Mouse (Mus musculus): ENCODE results near the gene Atp2b1. TPM values are rescaled to one million over a fixed set of nuclear protein-coding genes. Genes with fewer than 3 reads are reported as not detected.
"Not testable (repeated sequence)": the region's sequence is repeated elsewhere in the genome, so short reads cannot be mapped to it uniquely, and the experiment has no call there.

Gene Atp2b1
- polyA plus RNA-seq, 1 experiment from 2014 or later = 177 TPM

GRCm38 (mm10) chr10:98995016-98995747 is 81.0 kb downstream of the Atp2b1 start:
- H3K27ac ChIP-seq; H3K4me3 ChIP-seq (ENCODE audit: inconsistent target): not testable (repeated sequence)
- 89% methylated on average over 6 of the region's 6 CpGs for WGBS (ENCODE audit: missing documents)
- Histone ChIP-seq H3K79me2 (ENCODE audit: inconsistent target) (peaks cover 26% of the 10 kb centered on the region; the same call in 1 of the 2 replicates), H3K36me3 (ENCODE audit: inconsistent target) (peaks cover 85% of the 10 kb centered on the region)

GRCm38 (mm10) chr10:99004866-99005265 is 90.7 kb downstream of the Atp2b1 start:
- H3K79me2 ChIP-seq (ENCODE audit: inconsistent target) = peaks cover 36% of the 10 kb centered on the region; the same call in 1 of the 2 replicates
- no peak overlapping the region for H3K27ac ChIP-seq
- 97% methylated on average over 3 of the region's 3 CpGs for WGBS (ENCODE audit: missing documents)
- no peak overlapping the region for H3K4me3 ChIP-seq (ENCODE audit: inconsistent target)
- peaks cover 99% of the 10 kb centered on the region for H3K36me3 ChIP-seq (ENCODE audit: inconsistent target)

- H3K79me2 ChIP-seq (ENCODE audit: inconsistent target) = peaks cover 11% of the 10 kb centered on the region; the same call in 1 of the 2 replicates
- H3K36me3 ChIP-seq (ENCODE audit: inconsistent target) = peaks cover 95% of the 10 kb centered on the region
- H3K27ac ChIP-seq = no peak overlapping the region
- WGBS (ENCODE audit: missing documents) = 87% methylated on average over 3 of the region's 3 CpGs
- H3K4me3 ChIP-seq (ENCODE audit: inconsistent target) = no peak overlapping the region
These were observed 96.9 kb downstream of the Atp2b1 start for GRCm38 (mm10) chr10:99011084-99011483.

GRCm38 (mm10) chr10:99012086-99012485 is 97.9 kb downstream of the Atp2b1 start:
- no peak overlapping the region for H3K4me3 ChIP-seq (ENCODE audit: inconsistent target)

GRCm38 (mm10) chr10:99014737-99015136 is 100.5 kb downstream of the Atp2b1 start:
- H3K36me3 ChIP-seq (ENCODE audit: inconsistent target) = peaks cover 95% of the 10 kb centered on the region
- no peaks in the 10 kb centered on the region; the same call in 1 of the 2 replicates for H3K79me2 ChIP-seq (ENCODE audit: inconsistent target)
- H3K27ac ChIP-seq = no peak overlapping the region
- H3K4me3 ChIP-seq (ENCODE audit: inconsistent target) = no peak overlapping the region
- WGBS (ENCODE audit: missing documents) = 94% methylated on average over 13 of the region's 13 CpGs

More at GRCm38 (mm10) chr10:99012086-99012485, 97.9 kb downstream of the Atp2b1 start:
- Histone ChIP-seq H3K79me2 (ENCODE audit: inconsistent target) (peaks cover 4% of the 10 kb centered on the region; the same call in 1 of the 2 replicates), H3K27ac (no peak overlapping the region), H3K36me3 (ENCODE audit: inconsistent target) (peaks cover 95% of the 10 kb centered on the region)
- 96% methylated on average over 5 of the region's 5 CpGs for WGBS (ENCODE audit: missing documents)

GRCm38 (mm10) chr10:99016996-99017395 is 102.8 kb downstream of the Atp2b1 start:
- Histone ChIP-seq H3K36me3 (ENCODE audit: inconsistent target) (peaks cover 85% of the 10 kb centered on the region), H3K4me3 (ENCODE audit: inconsistent target) (no peak overlapping the region), H3K79me2 (ENCODE audit: inconsistent target) (no peaks in the 10 kb centered on the region; the same call in 1 of the 2 replicates), H3K27ac (no peak overlapping the region)
- WGBS (ENCODE audit: missing documents) = 93% methylated on average over 5 of the region's 5 CpGs

- H3K4me3 ChIP-seq (ENCODE audit: inconsistent target) = no peak overlapping the region
- H3K27ac ChIP-seq = no peak overlapping the region
- H3K79me2 ChIP-seq (ENCODE audit: inconsistent target) = no peaks in the 10 kb centered on the region
- H3K36me3 ChIP-seq (ENCODE audit: inconsistent target) = peaks cover 45% of the 10 kb centered on the region
- 96% methylated on average over 5 of the region's 5 CpGs for WGBS (ENCODE audit: missing documents)
These were observed 113.3 kb downstream of the Atp2b1 start for GRCm38 (mm10) chr10:99027462-99027861.

- Histone ChIP-seq H3K27ac (no peak overlapping the region), H3K36me3 (ENCODE audit: inconsistent target) (peaks cover 27% of the 10 kb centered on the region), H3K4me3 (ENCODE audit: inconsistent target) (no peak overlapping the region), H3K79me2 (ENCODE audit: inconsistent target) (no peaks in the 10 kb centered on the region)
- WGBS (ENCODE audit: missing documents) = 98% methylated on average over 7 of the region's 7 CpGs
These were observed 115.6 kb downstream of the Atp2b1 start for GRCm38 (mm10) chr10:99029844-99030243.

GRCm38 (mm10) chr10:99033830-99034828 is 119.9 kb downstream of the Atp2b1 start:
- 93% methylated on average over 15 of the region's 15 CpGs for WGBS (ENCODE audit: missing documents)
- no peak overlapping the region for H3K27ac ChIP-seq
- no peak overlapping the region for H3K4me3 ChIP-seq (ENCODE audit: inconsistent target)
- H3K36me3 ChIP-seq (ENCODE audit: inconsistent target) = no peaks in the 10 kb centered on the region
- no peaks in the 10 kb centered on the region for H3K79me2 ChIP-seq (ENCODE audit: inconsistent target)

GRCm38 (mm10) chr10:99037185-99038065 is 123.2 kb downstream of the Atp2b1 start:
- no peak overlapping the region for H3K4me3 ChIP-seq (ENCODE audit: inconsistent target)
- H3K79me2 ChIP-seq (ENCODE audit: inconsistent target) = no peaks in the 10 kb centered on the region
- H3K27ac ChIP-seq = no peak overlapping the region
- 92% methylated on average over 21 of the region's 21 CpGs for WGBS (ENCODE audit: missing documents)
- H3K36me3 ChIP-seq (ENCODE audit: inconsistent target) = no peaks in the 10 kb centered on the region

GRCm38 (mm10) chr10:99038866-99039265 is 124.7 kb downstream of the Atp2b1 start:
- no peak overlapping the region for H3K27ac ChIP-seq
- no peak overlapping the region for H3K4me3 ChIP-seq (ENCODE audit: inconsistent target)
- H3K36me3 ChIP-seq (ENCODE audit: inconsistent target) = no peaks in the 10 kb centered on the region
- H3K79me2 ChIP-seq (ENCODE audit: inconsistent target) = no peaks in the 10 kb centered on the region
- WGBS (ENCODE audit: missing documents) = 89% methylated on average over 3 of the region's 3 CpGs

- no peak overlapping the region for H3K27ac ChIP-seq
- WGBS (ENCODE audit: missing documents) = 96% methylated on average over 5 of the region's 5 CpGs
- no peaks in the 10 kb centered on the region for H3K36me3 ChIP-seq (ENCODE audit: inconsistent target)
- no peak overlapping the region for H3K4me3 ChIP-seq (ENCODE audit: inconsistent target)
- no peaks in the 10 kb centered on the region for H3K79me2 ChIP-seq (ENCODE audit: inconsistent target)
These were observed 126.0 kb downstream of the Atp2b1 start for GRCm38 (mm10) chr10:99040171-99040570.

GRCm38 (mm10) chr10:99046756-99047550 is 132.7 kb downstream of the Atp2b1 start:
- no peaks in the 10 kb centered on the region for H3K79me2 ChIP-seq (ENCODE audit: inconsistent target)
- no peaks in the 10 kb centered on the region for H3K36me3 ChIP-seq (ENCODE audit: inconsistent target)
- H3K27ac ChIP-seq = no peak overlapping the region
- no peak overlapping the region for H3K4me3 ChIP-seq (ENCODE audit: inconsistent target)
- WGBS (ENCODE audit: missing documents) = 92% methylated on average over 5 of the region's 5 CpGs
